Mouse (Mus musculus) ES-E14 (cell line): Measurements from ENCODE around the gene Fam178b. TPM values are rescaled to one million over a fixed set of nuclear protein-coding genes. Genes with fewer than 3 reads are reported as not detected.

ENCODE experiments used
- DNase-seq: peaks from one replicate; pipeline ENCODE4 v3.0.0-alpha.2; 2013; ENCODE audit warnings: low read depth, low spot score
- H3K27ac ChIP-seq: 2 replicates; pipeline ENCODE4 v1.5.1; 2012; ENCODE audit warnings: low read depth, mild to moderate bottlenecking, low read length, moderate library complexity, mixed read lengths; ENCODE audit not compliant: poor library complexity, insufficient read depth, severe bottlenecking
- H3K36me3 ChIP-seq: 2 replicates; pipeline ENCODE4 v1.6.1; 2012; ENCODE audit warnings: mild to moderate bottlenecking, low read length, moderate library complexity, mixed read lengths; ENCODE audit not compliant: control insufficient read depth, poor library complexity, insufficient read depth, severe bottlenecking
- H3K4me1 ChIP-seq, 2 experiments: fragments of 150-350 bp in 1 of 2; sonication (generic) in 1 of 2; 2 replicates each; pipeline ENCODE4 v1.6.1; 2012; ENCODE audit warnings: low read length in 2 of 2, mild to moderate bottlenecking in 1 of 2, mixed read lengths in 1 of 2; ENCODE audit not compliant: control insufficient read depth in 2 of 2, insufficient read depth in 2 of 2, poor library complexity in 1 of 2
- H3K4me3 ChIP-seq, 2 experiments: fragments of 150-350 bp in 1 of 2; sonication (generic) in 1 of 2; 2 replicates each; pipeline ENCODE4 v1.5.1; 2012; ENCODE audit warnings: low read length in 2 of 2, low read depth in 1 of 2, mild to moderate bottlenecking in 1 of 2, mixed read lengths in 1 of 2; ENCODE audit not compliant: insufficient read depth in 1 of 2, poor library complexity in 1 of 2, severe bottlenecking in 1 of 2
- H3K9ac ChIP-seq: 2 replicates; pipeline ENCODE4 v1.6.1; 2012; ENCODE audit warnings: low read depth, mild to moderate bottlenecking, low read length, mixed read lengths; ENCODE audit not compliant: poor library complexity, insufficient read depth, severe bottlenecking
- H3K9me3 ChIP-seq: fragments of 150-350 bp; sonication (generic); 2 replicates; pipeline ENCODE4 v1.6.1; 2012; ENCODE audit warnings: low read depth, mild to moderate bottlenecking, low read length; ENCODE audit not compliant: control insufficient read depth, insufficient read depth
- CHD2 ChIP-seq: IDR thresholded peaks from 2 replicates; pipeline ENCODE4 v1.6.1; 2014; ENCODE audit warnings: mild to moderate bottlenecking, low read depth, low read length, inconsistent platforms
- HCFC1 ChIP-seq: IDR thresholded peaks from 2 replicates; pipeline ENCODE4 v1.6.1; 2012; ENCODE audit warnings: low read length, inconsistent platforms, borderline replicate concordance; ENCODE audit not compliant: insufficient read depth
- MAFK ChIP-seq: IDR thresholded peaks from 2 replicates; pipeline ENCODE4 v1.6.1; 2014; ENCODE audit warnings: mild to moderate bottlenecking, low read depth, low read length, inconsistent platforms; ENCODE audit not compliant: insufficient read depth
- ZC3H11A ChIP-seq: IDR thresholded peaks from 2 replicates; pipeline ENCODE4 v1.6.1; 2012; ENCODE audit warnings: low read depth, mild to moderate bottlenecking, inconsistent platforms, low read length, borderline replicate concordance
- ZNF384 ChIP-seq: IDR thresholded peaks from 2 replicates; pipeline ENCODE4 v1.6.1; 2012; ENCODE audit warnings: low read depth, low read length, inconsistent platforms
- in situ Hi-C, 2 experiments: fragments of 600-800 bp; cut with MboI; formaldehyde crosslinking; loops; one replicate each; pipeline ENCODE4 v1.15.1; 2025; ENCODE audit warnings: low sequenced_read_pairs in 2 of 2, inconsistent platforms in 1 of 2; ENCODE audit not compliant: unreplicated experiment in 2 of 2
- total RNA-seq: library from RNA; depleted of rRNA; stranded (reverse); fragments of 300-350 nt; gene quantifications from 2 replicates; pipeline ENCODE4 v1.2.3, GENCODE M21; 2012

The Fam178b gene
- total RNA-seq, 1 experiment, result 8.0 TPM

GRCm38 (mm10) chr1:36657658-36658415 is 25.1 kb downstream of the Fam178b start:
- Histone ChIP-seq H3K9ac (no peak overlapping the region), H3K27ac (no peak overlapping the region), H3K4me1 (no peaks in the 10 kb centered on the region), H3K4me3 (no peak overlapping the region), H3K36me3 (peaks cover 11% of the 10 kb centered on the region), H3K9me3 (no peaks in the 10 kb centered on the region)
- in situ Hi-C loops, result no loop called here
- no peak for TF ChIP-seq ZNF384
- TF ChIP-seq CHD2, result no peak
- TF ChIP-seq HCFC1, result no peak
- no peak for TF ChIP-seq MAFK
- DNase-seq, result no peak

DNA sequence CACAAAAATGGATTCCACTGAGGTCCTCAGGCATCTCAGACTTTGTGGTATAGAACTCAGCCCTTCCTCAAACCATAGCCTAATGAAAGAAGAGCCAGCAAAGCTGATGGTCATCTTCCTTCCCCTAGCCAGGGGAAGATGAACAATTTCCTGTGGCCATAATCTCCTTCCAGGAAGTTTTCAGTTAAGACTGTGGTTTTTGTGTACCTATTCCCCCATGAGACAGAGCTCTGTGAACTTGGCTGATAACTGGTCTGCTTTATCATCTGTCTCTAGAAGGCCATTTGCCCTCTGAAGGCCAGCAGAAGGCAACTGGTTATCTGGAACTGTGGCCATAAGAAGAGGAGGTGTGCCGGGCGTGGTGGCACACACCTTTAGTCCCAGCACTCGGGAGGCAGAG is 26.8 kb downstream of the Fam178b start:
- in situ Hi-C loops, result no loop called here
- TF ChIP-seq ZC3H11A, result no peak
- TF ChIP-seq HCFC1, result no peak
- TF ChIP-seq MAFK, result no peak
- TF ChIP-seq ZNF384, result no peak
- no peak for TF ChIP-seq CHD2
- DNase-seq, result no peak
- peaks cover 11% of the 10 kb centered on the region for H3K36me3 ChIP-seq
- H3K4me1 ChIP-seq, result no peaks in the 10 kb centered on the region
- no peak overlapping the region for H3K4me3 ChIP-seq
- H3K9me3 ChIP-seq, result no peaks in the 10 kb centered on the region
- H3K9ac ChIP-seq, result no peak overlapping the region
- H3K27ac ChIP-seq, result no peak overlapping the region

GRCm38 (mm10) chr1:36655039-36655438 is 27.9 kb downstream of the Fam178b start:
- H3K36me3 ChIP-seq, result peaks cover 11% of the 10 kb centered on the region
- H3K9ac ChIP-seq, result no peak overlapping the region
- DNase-seq, result no peak
- H3K4me3 ChIP-seq, result no peak overlapping the region
- in situ Hi-C loops, result no loop called here
- H3K4me1 ChIP-seq, result no peaks in the 10 kb centered on the region
- no peak overlapping the region for H3K27ac ChIP-seq
- TF ChIP-seq ZNF384 (no peak), ZC3H11A (no peak), MAFK (no peak), HCFC1 (no peak), CHD2 (no peak)
- H3K9me3 ChIP-seq, result no peaks in the 10 kb centered on the region

GRCm38 (mm10) chr1:36647631-36648030 is 35.4 kb downstream of the Fam178b start:
- H3K4me1 ChIP-seq, result peaks cover 0 to 6% of the 10 kb centered on the region in 2 experiments; a peak in 2 of 4 replicates
- TF ChIP-seq ZNF384 (no peak), HCFC1 (no peak), MAFK (no peak), CHD2 (no peak), ZC3H11A (no peak)
- H3K36me3 ChIP-seq, result peaks cover 5% of the 10 kb centered on the region; the same call in 1 of the 2 replicates
- DNase-seq, result no peak
- no peak overlapping the region for H3K9ac ChIP-seq
- no peak overlapping the region for H3K4me3 ChIP-seq
- in situ Hi-C loops, result no loop called here
- H3K9me3 ChIP-seq, result no peaks in the 10 kb centered on the region
- no peak overlapping the region for H3K27ac ChIP-seq

GRCm38 (mm10) chr1:36646285-36646684 is 36.7 kb downstream of the Fam178b start:
- Histone ChIP-seq H3K9me3 (no peaks in the 10 kb centered on the region), H3K27ac (no peak overlapping the region), H3K4me1 (peaks cover 0 to 6% of the 10 kb centered on the region in 2 experiments; a peak in 2 of 4 replicates), H3K4me3 (no peak overlapping the region), H3K36me3 (peaks cover 5% of the 10 kb centered on the region; the same call in 1 of the 2 replicates), H3K9ac (no peak overlapping the region)
- TF ChIP-seq ZNF384, result no peak
- TF ChIP-seq ZC3H11A, result no peak
- no peak for DNase-seq
- in situ Hi-C loops, result no loop called here
